Mouse (Mus musculus) Muller cell, postnatal 12 days (primary cell): ENCODE data around the gene Samd7.

Experiments used
- DNase-seq: peaks from one replicate; pipeline ENCODE4 v3.0.0-alpha.2; 2015; ENCODE audit errors: inconsistent ontology term

Samd7 gene

GRCm38 (mm10) chr3:30764877-30765276, 18.8 kb downstream of the Samd7 start:
- no peak for DNase-seq

- DNase-seq = no peak
Measured at GRCm38 (mm10) chr3:30765311-30766027, 19.4 kb downstream of the Samd7 start.

- peak; percentile 16 for DNase-seq
Measured at GRCm38 (mm10) chr3:30766177-30766576, 20.1 kb downstream of the Samd7 start.

GRCm38 (mm10) chr3:30767271-30767670, 21.2 kb downstream of the Samd7 start:
- no peak for DNase-seq

GRCm38 (mm10) chr3:30769755-30770515, 23.8 kb downstream of the Samd7 start:
- DNase-seq = no peak

GRCm38 (mm10) chr3:30771560-30771959, 25.5 kb downstream of the Samd7 start:
- DNase-seq = no peak

GRCm38 (mm10) chr3:30772631-30773030, 26.5 kb downstream of the Samd7 start:
- DNase-seq = no peak

- no peak for DNase-seq
Measured at GRCm38 (mm10) chr3:30774677-30775076, 28.6 kb downstream of the Samd7 start.

GRCm38 (mm10) chr3:30777984-30778383, 31.9 kb downstream of the Samd7 start:
- no peak for DNase-seq

- DNase-seq = peak; percentile 84
Measured at GRCm38 (mm10) chr3:30788531-30788930, 42.4 kb downstream of the Samd7 start.

GRCm38 (mm10) chr3:30792737-30793402, 46.8 kb downstream of the Samd7 start, which contains the start of gene Sec62:
Gene Sec62, plus strand, starts transcription at chr3:30792875.
- DNase-seq = peak; percentile 96

- no peak for DNase-seq
Measured at GRCm38 (mm10) chr3:30793403-30794221, 47.5 kb downstream of the Samd7 start.

GRCm38 (mm10) chr3:30802171-30802570, 56.1 kb downstream of the Samd7 start:
- no peak for DNase-seq

GRCm38 (mm10) chr3:30812881-30813280, 66.8 kb downstream of the Samd7 start:
- no peak for DNase-seq
